ENCODE assay signal across 1 mouse cellular context in the genomic region with DNA sequence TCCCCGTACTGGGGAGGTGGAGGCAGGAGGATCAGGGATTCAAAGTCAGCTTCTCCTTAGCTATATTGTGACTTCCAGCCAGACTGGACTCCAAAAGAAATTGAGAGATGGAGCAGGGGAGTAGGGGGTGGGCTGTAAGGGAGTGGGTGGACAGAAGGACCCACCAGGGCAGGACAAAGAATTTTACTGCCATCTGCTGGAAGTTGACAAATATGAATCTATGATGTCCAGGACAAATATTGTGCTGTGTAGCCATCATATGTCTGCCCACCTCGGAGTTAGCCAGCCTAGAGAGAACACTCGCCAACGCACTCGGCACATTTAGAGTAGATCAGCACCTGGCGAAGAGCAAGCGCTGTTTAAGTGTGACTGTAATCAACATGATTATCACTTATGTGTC.
TF ChIP-seq lines count a peak whose summit lies in the region.

No protein-coding gene starts in this region.

TF ChIP-seq in MEL, 35 proteins besides CTCF, POLR2A, EP300 and RAD21:
- TF ChIP-seq SMC3 (IDR thresholded peaks at IDR 0.05; ENCODE audit: low read depth, low read length) (peak; percentile 32; the same call in 1 of the 2 replicates), JUND (IDR thresholded peaks at IDR 0.05; ENCODE audit: low read depth, low read length) (no peak), ELF1 (IDR thresholded peaks at IDR 0.05; ENCODE audit: low read depth, low read length) (no peak), MAZ (IDR thresholded peaks at IDR 0.05; ENCODE audit: low read depth, low read length) (no peak)
TF ChIP-seq in MEL: peak in this region for 1.
